In the genomic region with DNA sequence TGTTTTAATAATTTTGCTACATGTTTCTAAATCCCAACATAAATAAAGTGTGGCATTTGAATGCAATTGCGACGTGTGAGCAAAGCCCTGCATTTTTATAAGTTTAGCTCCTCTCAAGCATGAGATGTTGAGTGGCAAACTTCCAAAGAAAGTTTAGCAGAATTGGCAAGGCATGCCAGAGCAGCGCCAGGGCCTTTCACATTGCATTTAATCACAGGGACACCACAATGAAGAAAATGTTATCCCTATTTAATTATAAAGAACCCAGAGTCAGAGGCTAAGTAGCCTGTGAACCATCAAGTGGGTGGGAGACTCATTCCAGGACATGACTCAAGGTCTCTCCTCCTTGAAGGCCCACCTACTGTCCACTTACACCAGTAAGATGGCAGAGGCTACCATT, we compare ENCODE assay signal across 25 mouse cellular contexts. TPM values are rescaled to one million over a fixed set of nuclear protein-coding genes. Genes with fewer than 3 reads are reported as not detected.
DNase-seq lines count a peak whose midpoint lies in the region; ATAC-seq lines count a peak whose summit lies in the region.
"Had no signal": no experiment of that assay in that cellular context is flagged by ENCODE, and none has a peak within 500 bp of the region (broad histone marks: within the 10 kb centered on the region; RNA-seq: fewer than 3 reads in every experiment).

No protein-coding gene starts in this region.

- no peak overlapping the region for H3K4me2 ChIP-seq in forebrain, embryonic 16.5 days (ENCODE audit: low read length)
- H3K4me2 ChIP-seq in forebrain, embryonic 11.5 days (ENCODE audit: low read depth, low read length, severe bottlenecking) = no peak overlapping the region
- H3K4me2 ChIP-seq: heart, embryonic 11.5 days; hindbrain, embryonic 12.5 days; limb, embryonic 13.5 days; midbrain, embryonic 12.5 days; neural tube, embryonic 15.5 days had no signal

- ATAC-seq in forebrain, embryonic 16.5 days = peak; percentile 49; the same call in 1 of the 2 replicates
- ATAC-seq in forebrain, embryonic 11.5 days (replicated peaks; ENCODE audit: low FRiP score) = no peak
- ATAC-seq: intestine, embryonic 16.5 days had no signal

- no peak overlapping the region for H3K4me3 ChIP-seq in forebrain, embryonic 16.5 days (replicated peaks; ENCODE audit: low read length)
- H3K4me3 ChIP-seq in forebrain, embryonic 11.5 days (ENCODE audit: low read depth, low read length) = no peak overlapping the region
- H3K4me3 ChIP-seq: hindbrain, embryonic 12.5 days; limb, embryonic 13.5 days; midbrain, embryonic 12.5 days; neural tube, embryonic 15.5 days had no signal

- H3K36me3 ChIP-seq in forebrain, embryonic 16.5 days (ENCODE audit: control insufficient read depth, insufficient read depth) = no peaks in the 10 kb centered on the region
- H3K36me3 ChIP-seq in forebrain, embryonic 11.5 days (ENCODE audit: control insufficient read depth, insufficient read depth, low read length) = no peaks in the 10 kb centered on the region
- H3K36me3 ChIP-seq: hindbrain, embryonic 12.5 days; limb, embryonic 13.5 days; midbrain, embryonic 12.5 days; neural tube, embryonic 15.5 days had no signal

- DNase-seq in forebrain, embryonic 11.5 days (ENCODE audit: low spot score) = no peak
- DNase-seq in kidney, postnatal 14 days = peak; percentile 2
- DNase-seq in kidney, postnatal 10 days = no peak
- DNase-seq in MN1 (ENCODE audit: low spot score) = peak; percentile 51
- peak; percentile 12 for DNase-seq in brain, adult 2 months (ENCODE audit: low read depth, low spot score)
- no peak for DNase-seq in cerebellum, adult 18-20 months
- DNase-seq: adrenal gland, postnatal 14 days; B cell, adult 2 months; cerebellum, adult 2 months; cerebellum, postnatal 36 days; heart, postnatal 10 days; kidney, postnatal 4 days; right cerebral cortex, postnatal 25 days; thymus, postnatal 4 days had no signal

- H3K27ac ChIP-seq in forebrain, embryonic 16.5 days (ENCODE audit: low read length) = no peak overlapping the region
- no peak overlapping the region for H3K27ac ChIP-seq in forebrain, embryonic 11.5 days (ENCODE audit: low read depth, low read length)
- H3K27ac ChIP-seq: hindbrain, embryonic 12.5 days; limb, embryonic 13.5 days; liver, embryonic 14.5 days; midbrain, embryonic 12.5 days; neural tube, embryonic 15.5 days had no signal

- 21% methylated on average over 3 of the region's 3 CpGs for WGBS in forebrain, embryonic 16.5 days
- WGBS in forebrain, embryonic 11.5 days = 80% methylated on average over 3 of the region's 3 CpGs

- no peak overlapping the region for H3K9ac ChIP-seq in forebrain, embryonic 16.5 days (replicated peaks; ENCODE audit: low read depth, low read length)
- H3K9ac ChIP-seq in forebrain, embryonic 11.5 days (ENCODE audit: low read length) = no peak overlapping the region
- H3K9ac ChIP-seq: hindbrain, embryonic 12.5 days; limb, embryonic 13.5 days; liver, embryonic 14.5 days; midbrain, embryonic 12.5 days; neural tube, embryonic 15.5 days had no signal

- H3K9me3 ChIP-seq in forebrain, embryonic 16.5 days (ENCODE audit: control insufficient read depth, low read length) = no peaks in the 10 kb centered on the region
- H3K9me3 ChIP-seq in forebrain, embryonic 11.5 days (ENCODE audit: control insufficient read depth, low read length) = no peaks in the 10 kb centered on the region; the same call in 1 of the 2 replicates
- H3K9me3 ChIP-seq: neural tube, embryonic 15.5 days had no signal

- no peaks in the 10 kb centered on the region for H3K27me3 ChIP-seq in forebrain, embryonic 16.5 days (replicated peaks; ENCODE audit: control insufficient read depth, insufficient read depth, low read length)
- H3K27me3 ChIP-seq in forebrain, embryonic 11.5 days (ENCODE audit: control insufficient read depth, insufficient read depth, low read length) = no peaks in the 10 kb centered on the region
- H3K27me3 ChIP-seq: hindbrain, embryonic 12.5 days; limb, embryonic 13.5 days; midbrain, embryonic 12.5 days; neural tube, embryonic 15.5 days had no signal

- peaks cover 3% of the 10 kb centered on the region; the same call in 1 of the 2 replicates for H3K4me1 ChIP-seq in forebrain, embryonic 16.5 days (replicated peaks; ENCODE audit: control insufficient read depth, insufficient read depth, low read length)
- no peaks in the 10 kb centered on the region for H3K4me1 ChIP-seq in forebrain, embryonic 11.5 days (replicated peaks; ENCODE audit: control insufficient read depth, insufficient read depth, low read length)
- H3K4me1 ChIP-seq: hindbrain, embryonic 12.5 days; limb, embryonic 13.5 days; neural tube, embryonic 15.5 days had no signal

RNA-seq across cellular contexts. Expression of a gene that starts 58.8 kb away (rescaled TPM):
- polyA plus RNA-seq in forebrain, embryonic 16.5 days (2015; fragmentation: Nextera tagmentation; extraction: Ambion mirVana) = 24.3 and 26.3 TPM in 2 replicates
- polyA plus RNA-seq in forebrain, embryonic 11.5 days (2014; fragmentation: Nextera tagmentation; extraction: Ambion mirVana) = 42.3 and 44.6 TPM in 2 replicates

RNA-seq across cellular contexts. Expression of a gene that starts 59.1 kb away (rescaled TPM):
- polyA plus RNA-seq in forebrain, embryonic 16.5 days (2015; fragmentation: Nextera tagmentation; extraction: Ambion mirVana) = 1.0 TPM in 2 replicates
- 8.1 and 9.8 TPM in 2 replicates for polyA plus RNA-seq in forebrain, embryonic 11.5 days (2014; fragmentation: Nextera tagmentation; extraction: Ambion mirVana)
- polyA plus RNA-seq: frontal cortex, adult 2 months; spleen, adult 2 months; stomach, embryonic 14.5 days had no signal

Comparison
In these comparisons a context has a peak if more than half of its experiments do, and no peak if none do; other contexts are left out.
1. DNase-seq: peak in kidney, postnatal 14 days (single experiment), MN1 (single experiment) and brain, adult 2 months (single experiment); none in forebrain, embryonic 11.5 days (single experiment), kidney, postnatal 10 days (single experiment) and cerebellum, adult 18-20 months (0 of 2).